Mouse (Mus musculus) midbrain, embryonic 16.5 days (tissue): ENCODE results near the gene Smim20. TPM values are rescaled to one million over a fixed set of nuclear protein-coding genes. Genes with fewer than 3 reads are reported as not detected.
A peak's percentile ranks its signal among the peaks of the same experiment; 100 is the strongest.

ENCODE experiments used
- ATAC-seq: fragments of 200-750 bp; cut with Nextera tagmentation; 2 replicates; pipeline ENCODE4 v1.8.0; 2017; ENCODE audit warnings: moderate TSS enrichment
- H3K27ac ChIP-seq: fragments of 300-500 bp; sonication (generic); 2 replicates; pipeline ENCODE4 v1.5.1; 2014; ENCODE audit warnings: mild to moderate bottlenecking, low read length, mixed read lengths
- H3K27me3 ChIP-seq: fragments of 300-500 bp; sonication (generic); 2 replicates; pipeline ENCODE4 v1.6.1; 2014; ENCODE audit warnings: low read depth, low read length, mixed read lengths; ENCODE audit not compliant: control insufficient read depth, insufficient read depth
- H3K36me3 ChIP-seq: fragments of 300-500 bp; sonication (generic); 2 replicates; pipeline ENCODE4 v1.6.1; 2014; ENCODE audit warnings: mild to moderate bottlenecking, low read length, moderate library complexity, mixed read lengths; ENCODE audit not compliant: control insufficient read depth, insufficient read depth
- H3K4me1 ChIP-seq: fragments of 300-500 bp; sonication (generic); 2 replicates; pipeline ENCODE4 v1.6.1; 2014; ENCODE audit warnings: mild to moderate bottlenecking, low read length, mixed read lengths; ENCODE audit not compliant: control insufficient read depth, insufficient read depth
- H3K4me2 ChIP-seq: fragments of 300-500 bp; sonication (generic); 2 replicates; pipeline ENCODE4 v1.6.1; 2014; ENCODE audit warnings: mild to moderate bottlenecking, low read length, mixed read lengths
- H3K4me3 ChIP-seq: fragments of 300-500 bp; sonication (generic); 2 replicates; pipeline ENCODE4 v1.5.1; 2014; ENCODE audit warnings: low read depth, mild to moderate bottlenecking, low read length, moderate library complexity, mixed read lengths
- H3K9ac ChIP-seq: fragments of 300-500 bp; sonication (generic); 2 replicates; pipeline ENCODE4 v1.6.1; 2014; ENCODE audit warnings: low read depth, low read length, mixed read lengths
- H3K9me3 ChIP-seq: fragments of 300-500 bp; sonication (generic); replicated peaks from 2 replicates; pipeline ENCODE4 v1.6.1; 2014; ENCODE audit warnings: mild to moderate bottlenecking, low read length, mixed read lengths; ENCODE audit not compliant: control insufficient read depth, poor library complexity, severe bottlenecking
- WGBS: fragments of 180-500 bp; shearing (Covaris S2); extraction: QIAGEN DNeasy Blood & Tissue Kit; methylation state at CpG from one replicate; pipeline ENCODE4 v1.1.7; 2014; 5-methylcytosine and 5-hydroxymethylcytosine counted together
- polyA plus RNA-seq: library from polyadenylated mRNA; unstranded; fragments of >200 nt; fragmentation: Nextera tagmentation; extraction: Ambion mirVana; gene quantifications from 2 replicates; pipeline ENCODE4 v1.2.1, GENCODE M21; 2015

Smim20 gene
- polyA plus RNA-seq, 1 experiment from 2014 or later: 71.0 TPM

- no peak for ATAC-seq
- no peak overlapping the region for H3K4me2 ChIP-seq
- no peaks in the 10 kb centered on the region for H3K36me3 ChIP-seq
- WGBS: 94% methylated on average over 13 of the region's 13 CpGs
- no peak overlapping the region for H3K27ac ChIP-seq
- H3K4me3 ChIP-seq: no peak overlapping the region
- H3K27me3 ChIP-seq: no peaks in the 10 kb centered on the region
- no peak overlapping the region for H3K9ac ChIP-seq
- peaks cover 22% of the 10 kb centered on the region for H3K4me1 ChIP-seq
- H3K9me3 ChIP-seq: no peaks in the 10 kb centered on the region
These were observed 4.2 kb downstream of the Smim20 start for GRCm38 (mm10) chr5:53270947-53271711.

GRCm38 (mm10) chr5:53272626-53273025 is 5.7 kb downstream of the Smim20 start:
- no peak for ATAC-seq
- H3K27me3 ChIP-seq: no peaks in the 10 kb centered on the region
- peaks cover 14% of the 10 kb centered on the region for H3K4me1 ChIP-seq
- H3K4me2 ChIP-seq: no peak overlapping the region
- H3K36me3 ChIP-seq: no peaks in the 10 kb centered on the region
- no peak overlapping the region for H3K4me3 ChIP-seq
- WGBS: 95% methylated on average over 4 of the region's 4 CpGs
- H3K9ac ChIP-seq: no peak overlapping the region
- no peak overlapping the region for H3K27ac ChIP-seq
- H3K9me3 ChIP-seq: no peaks in the 10 kb centered on the region

GRCm38 (mm10) chr5:53273699-53274430 is 7.0 kb downstream of the Smim20 start:
- Histone ChIP-seq H3K4me1 (peaks cover 5% of the 10 kb centered on the region; the same call in 1 of the 2 replicates), H3K9ac (no peak overlapping the region), H3K4me3 (no peak overlapping the region), H3K27me3 (no peaks in the 10 kb centered on the region), H3K27ac (no peak overlapping the region), H3K4me2 (no peak overlapping the region), H3K36me3 (no peaks in the 10 kb centered on the region), H3K9me3 (no peaks in the 10 kb centered on the region)
- no peak for ATAC-seq
- 92% methylated on average over 5 of the region's 5 CpGs for WGBS

- 28% methylated on average over 5 of the region's 5 CpGs for WGBS
- Histone ChIP-seq H3K4me1 (peaks cover 5% of the 10 kb centered on the region; the same call in 1 of the 2 replicates), H3K27ac (no peak overlapping the region)
These were observed 8.0 kb downstream of the Smim20 start for GRCm38 (mm10) chr5:53274811-53275355.

GRCm38 (mm10) chr5:53275376-53275775 is 8.5 kb downstream of the Smim20 start:
- H3K9me3 ChIP-seq: no peaks in the 10 kb centered on the region
- peak; percentile 34 for ATAC-seq
- no peak overlapping the region for H3K4me3 ChIP-seq
- H3K9ac ChIP-seq: no peak overlapping the region
- 27% methylated on average over 3 of the region's 3 CpGs for WGBS
- no peak overlapping the region for H3K27ac ChIP-seq
- H3K36me3 ChIP-seq: no peaks in the 10 kb centered on the region
- H3K4me1 ChIP-seq: peaks cover 5% of the 10 kb centered on the region; the same call in 1 of the 2 replicates
- H3K27me3 ChIP-seq: no peaks in the 10 kb centered on the region
- H3K4me2 ChIP-seq: no peak overlapping the region

More at GRCm38 (mm10) chr5:53274811-53275355, 8.0 kb downstream of the Smim20 start:
- Histone ChIP-seq H3K4me3 (no peak overlapping the region), H3K27me3 (no peaks in the 10 kb centered on the region), H3K9ac (no peak overlapping the region), H3K36me3 (no peaks in the 10 kb centered on the region), H3K9me3 (no peaks in the 10 kb centered on the region), H3K4me2 (no peak overlapping the region)
- no peak for ATAC-seq

GRCm38 (mm10) chr5:53276470-53277022 is 9.7 kb downstream of the Smim20 start:
- 71% methylated on average over 5 of the region's 5 CpGs for WGBS
- Histone ChIP-seq H3K27me3 (no peaks in the 10 kb centered on the region), H3K4me3 (no peak overlapping the region), H3K9me3 (no peaks in the 10 kb centered on the region), H3K36me3 (no peaks in the 10 kb centered on the region), H3K4me1 (peaks cover 5% of the 10 kb centered on the region; the same call in 1 of the 2 replicates), H3K9ac (no peak overlapping the region), H3K27ac (no peak overlapping the region), H3K4me2 (no peak overlapping the region)
- no peak for ATAC-seq

- 47% methylated on average over 4 of the region's 4 CpGs for WGBS
- Histone ChIP-seq H3K9ac (no peak overlapping the region), H3K4me1 (peaks cover 5% of the 10 kb centered on the region; the same call in 1 of the 2 replicates), H3K27me3 (no peaks in the 10 kb centered on the region), H3K4me3 (no peak overlapping the region), H3K9me3 (no peaks in the 10 kb centered on the region), H3K27ac (no peak overlapping the region), H3K4me2 (no peak overlapping the region), H3K36me3 (no peaks in the 10 kb centered on the region)
- no peak for ATAC-seq
These were observed 10.9 kb downstream of the Smim20 start for GRCm38 (mm10) chr5:53277716-53278263.

- Histone ChIP-seq H3K4me3 (no peak overlapping the region), H3K36me3 (no peaks in the 10 kb centered on the region), H3K4me1 (peaks cover 5% of the 10 kb centered on the region; the same call in 1 of the 2 replicates), H3K9ac (no peak overlapping the region), H3K27ac (no peak overlapping the region), H3K27me3 (no peaks in the 10 kb centered on the region), H3K4me2 (no peak overlapping the region), H3K9me3 (no peaks in the 10 kb centered on the region)
- ATAC-seq: no peak
- WGBS: 85% methylated on average over 12 of the region's 12 CpGs
These were observed 12.4 kb downstream of the Smim20 start for GRCm38 (mm10) chr5:53279216-53279813.
